Mouse (Mus musculus): ENCODE results near the gene Plcd3. TPM values are rescaled to one million over a fixed set of nuclear protein-coding genes. Genes with fewer than 3 reads are reported as not detected.

The Plcd3 gene
- polyA plus RNA-seq, 1 experiment from 2014 or later, result 13.6 TPM

DNA sequence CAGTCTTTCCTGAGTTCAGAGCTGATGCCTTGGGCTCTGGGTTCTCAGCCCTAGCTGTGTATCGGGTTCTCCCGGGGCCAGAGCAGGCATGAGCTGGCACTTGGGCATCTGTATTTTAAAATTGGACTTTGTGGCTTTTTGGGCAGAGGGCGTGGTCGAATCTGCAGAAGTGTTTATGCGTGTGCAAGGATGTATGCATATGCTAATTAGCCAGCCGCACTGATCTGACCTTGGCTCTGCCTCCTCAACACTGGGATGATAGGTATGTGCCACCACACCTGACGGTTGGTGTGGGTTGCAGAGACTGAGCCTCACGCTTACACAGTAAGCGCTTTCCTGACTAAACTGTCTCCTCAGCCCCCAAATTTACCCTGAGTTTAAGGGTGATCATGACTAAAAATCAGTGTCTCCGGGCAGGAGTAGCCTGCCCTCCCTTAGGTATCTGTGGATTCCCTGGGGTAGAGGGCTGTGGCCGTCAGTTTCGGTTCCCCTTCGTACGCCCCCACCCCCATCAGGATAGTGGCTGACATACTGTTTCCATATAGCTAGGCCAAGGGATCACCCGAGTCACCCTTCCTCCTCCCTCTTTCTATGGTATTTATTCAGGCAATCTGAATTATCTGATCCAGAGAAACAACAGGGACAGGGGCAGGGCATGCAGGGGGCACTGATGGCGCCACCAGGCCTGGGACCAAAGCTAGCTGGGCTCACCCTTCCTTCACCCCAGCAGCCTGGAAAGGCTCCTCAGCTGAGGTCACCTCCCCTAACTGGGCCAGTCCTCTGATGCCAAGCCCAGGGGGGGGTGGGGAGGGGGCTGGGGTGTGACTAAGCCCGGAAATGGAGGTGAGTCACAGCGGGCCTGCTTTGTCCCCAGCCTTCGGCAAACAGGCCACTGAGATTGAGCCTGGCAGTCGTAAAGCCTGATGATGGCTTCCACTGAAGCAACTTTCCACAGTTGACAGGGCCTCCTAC lies 7.3 kb downstream of the Plcd3 start:
- H3K9me3 ChIP-seq (replicated peaks; ENCODE audit: control insufficient read depth, low read length), result no peaks in the 10 kb centered on the region
- H3K4me3 ChIP-seq (ENCODE audit: low read length), result no peak overlapping the region
- no peaks in the 10 kb centered on the region for H3K27me3 ChIP-seq (ENCODE audit: control insufficient read depth, insufficient read depth, low read length)
- H3K4me2 ChIP-seq (ENCODE audit: low read depth, low read length), result no peak overlapping the region
- ATAC-seq (replicated peaks; ENCODE audit: extremely low read depth, insufficient read depth, low FRiP score), result no peak; the same call in 1 of the 2 replicates
- peaks cover 58% of the 10 kb centered on the region for H3K4me1 ChIP-seq (ENCODE audit: control insufficient read depth, insufficient read depth, low read length)
- peak overlapping the region; percentile 56 for H3K27ac ChIP-seq (ENCODE audit: low read length)
- H3K9ac ChIP-seq (ENCODE audit: low read length), result peak overlapping the region; percentile 30
- WGBS, result 61% methylated on average over 20 of the region's 20 CpGs
- H3K36me3 ChIP-seq (ENCODE audit: control insufficient read depth, insufficient read depth), result no peaks in the 10 kb centered on the region

DNA sequence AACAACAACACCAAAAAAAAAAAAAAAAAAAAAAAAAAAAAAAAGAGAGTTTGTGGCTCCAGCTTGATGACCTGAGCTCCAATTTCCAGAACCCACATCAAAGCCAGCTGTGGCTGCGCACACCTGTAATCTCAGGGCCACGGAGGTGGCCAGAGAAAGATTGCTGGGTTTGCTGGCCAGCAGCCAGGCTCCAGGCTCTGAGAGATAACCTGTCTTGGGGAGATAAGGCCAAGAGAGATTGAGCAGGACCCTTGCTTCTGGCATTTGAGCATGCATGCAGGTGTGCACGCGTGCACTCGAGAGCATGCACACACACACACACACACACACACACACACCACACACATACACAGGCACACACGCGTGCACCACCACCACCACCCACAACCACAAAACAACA lies 8.2 kb downstream of the Plcd3 start:
- ATAC-seq (replicated peaks; ENCODE audit: extremely low read depth, insufficient read depth, low FRiP score), result no peak
- H3K27ac ChIP-seq (ENCODE audit: low read length), result no peak overlapping the region
- no peak overlapping the region for H3K4me2 ChIP-seq (ENCODE audit: low read depth, low read length)
- no peak overlapping the region for H3K4me3 ChIP-seq (ENCODE audit: low read length)
- peaks cover 50% of the 10 kb centered on the region for H3K4me1 ChIP-seq (ENCODE audit: control insufficient read depth, insufficient read depth, low read length)
- 66% methylated on average over 7 of the region's 7 CpGs for WGBS
- H3K9ac ChIP-seq (ENCODE audit: low read length), result no peak overlapping the region
- no peaks in the 10 kb centered on the region for H3K9me3 ChIP-seq (replicated peaks; ENCODE audit: control insufficient read depth, low read length)
- H3K27me3 ChIP-seq (ENCODE audit: control insufficient read depth, insufficient read depth, low read length), result no peaks in the 10 kb centered on the region
- H3K36me3 ChIP-seq (ENCODE audit: control insufficient read depth, insufficient read depth), result no peaks in the 10 kb centered on the region

DNA sequence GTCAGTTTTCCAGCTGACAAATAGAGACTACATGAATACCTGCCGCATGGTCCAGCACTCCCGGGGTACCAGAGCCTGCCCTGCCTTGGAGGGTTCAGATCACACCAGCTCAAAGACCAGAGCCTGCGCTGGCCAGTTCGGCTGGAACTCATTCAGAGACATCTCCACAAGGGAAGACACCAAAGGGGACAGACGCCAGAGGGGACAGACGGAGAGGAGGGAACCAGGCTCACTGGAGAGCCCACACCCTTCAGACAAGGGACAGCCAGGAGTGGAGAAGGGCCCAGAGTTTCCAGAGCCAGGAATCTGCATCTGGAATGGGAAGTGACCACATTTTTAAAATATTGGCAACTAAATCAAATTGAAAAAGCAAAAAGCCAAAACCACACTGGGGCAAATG lies 19.8 kb downstream of the Plcd3 start:
- Histone ChIP-seq H3K4me2 (ENCODE audit: low read depth, low read length) (no peak overlapping the region), H3K4me1 (ENCODE audit: control insufficient read depth, insufficient read depth, low read length) (peaks cover 8% of the 10 kb centered on the region), H3K4me3 (ENCODE audit: low read length) (no peak overlapping the region), H3K9me3 (replicated peaks; ENCODE audit: control insufficient read depth, low read length) (no peaks in the 10 kb centered on the region), H3K36me3 (ENCODE audit: control insufficient read depth, insufficient read depth) (peaks cover 14% of the 10 kb centered on the region), H3K27me3 (ENCODE audit: control insufficient read depth, insufficient read depth, low read length) (peaks cover 4% of the 10 kb centered on the region; the same call in 1 of the 2 replicates), H3K9ac (ENCODE audit: low read length) (no peak overlapping the region), H3K27ac (ENCODE audit: low read length) (no peak overlapping the region)
- 75% methylated on average over 6 of the region's 6 CpGs for WGBS
- no peak for ATAC-seq (replicated peaks; ENCODE audit: extremely low read depth, insufficient read depth, low FRiP score)

DNA sequence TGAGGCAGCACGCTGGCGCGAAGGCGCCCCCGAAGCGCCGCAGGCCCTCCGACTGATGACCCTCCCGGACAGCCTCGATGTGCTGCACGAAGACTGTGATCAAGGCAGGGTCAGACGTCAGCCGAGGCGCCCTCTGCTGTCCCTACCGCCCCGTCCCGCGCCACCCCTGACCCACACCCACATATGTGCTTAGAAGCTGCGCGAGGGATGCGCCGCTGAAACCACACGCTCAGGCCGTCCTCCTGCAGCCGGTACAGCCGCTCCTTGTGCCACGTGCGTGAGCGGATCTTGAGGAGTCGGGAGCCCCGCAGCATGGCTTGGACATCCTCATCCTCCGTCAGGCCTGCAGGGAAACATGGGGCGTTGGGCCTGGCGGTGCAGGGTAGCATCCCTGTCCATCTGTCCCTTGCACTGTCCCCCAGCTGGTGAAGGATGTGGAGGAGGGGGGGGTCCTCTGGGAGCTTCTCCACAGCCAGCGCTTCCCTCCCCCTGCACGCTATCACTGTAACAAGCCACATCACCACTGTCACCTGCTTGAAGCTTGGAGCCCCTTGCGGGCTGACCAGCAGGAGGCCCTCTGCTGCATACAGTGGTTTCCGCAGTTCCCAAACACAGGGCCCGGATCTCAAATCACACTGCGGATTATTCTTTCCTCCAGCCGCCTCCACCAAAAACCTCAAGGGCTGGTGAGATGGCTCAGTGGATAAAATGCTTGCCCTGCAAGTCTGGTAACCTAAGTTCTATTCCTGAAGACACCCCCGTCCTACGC lies 21.0 kb downstream of the Plcd3 start:
- Histone ChIP-seq H3K4me3 (ENCODE audit: low read length) (peak overlapping the region; percentile 45), H3K4me1 (ENCODE audit: control insufficient read depth, insufficient read depth, low read length) (peaks cover 12% of the 10 kb centered on the region), H3K36me3 (ENCODE audit: control insufficient read depth, insufficient read depth) (peaks cover 14% of the 10 kb centered on the region), H3K4me2 (ENCODE audit: low read depth, low read length) (peak overlapping the region; percentile 63), H3K27me3 (ENCODE audit: control insufficient read depth, insufficient read depth, low read length) (peaks cover 4% of the 10 kb centered on the region; the same call in 1 of the 2 replicates), H3K9me3 (replicated peaks; ENCODE audit: control insufficient read depth, low read length) (no peaks in the 10 kb centered on the region), H3K9ac (ENCODE audit: low read length) (peak overlapping the region; percentile 44; the same call in 1 of the 2 replicates), H3K27ac (ENCODE audit: low read length) (no peak overlapping the region)
- ATAC-seq (replicated peaks; ENCODE audit: extremely low read depth, insufficient read depth, low FRiP score), result peak; percentile 39
- WGBS, result 8% methylated on average over 43 of the region's 43 CpGs

DNA sequence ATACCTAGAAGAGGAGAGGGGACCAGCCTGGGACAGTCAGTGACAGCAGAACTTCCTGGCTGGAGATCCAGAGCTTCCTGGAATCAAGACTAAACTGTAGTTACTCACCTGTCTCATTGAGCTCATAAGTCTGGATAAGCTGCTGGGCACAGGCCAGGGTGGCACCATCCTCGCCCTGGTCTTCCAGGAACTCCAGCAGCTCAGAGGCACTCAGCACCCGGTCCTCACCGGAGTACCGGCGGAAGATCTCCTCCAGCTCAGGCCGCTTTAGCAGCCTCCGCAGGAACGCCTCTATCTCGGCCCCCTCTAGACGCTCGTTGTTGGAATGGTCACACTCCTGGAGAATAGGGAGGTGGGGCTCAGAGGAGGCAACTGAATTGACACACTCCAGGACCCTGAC lies 23.3 kb downstream of the Plcd3 start:
- no peak for ATAC-seq (replicated peaks; ENCODE audit: extremely low read depth, insufficient read depth, low FRiP score)
- no peak overlapping the region for H3K4me3 ChIP-seq (ENCODE audit: low read length)
- peaks cover 4% of the 10 kb centered on the region; the same call in 1 of the 2 replicates for H3K27me3 ChIP-seq (ENCODE audit: control insufficient read depth, insufficient read depth, low read length)
- no peak overlapping the region for H3K27ac ChIP-seq (ENCODE audit: low read length)
- H3K9ac ChIP-seq (ENCODE audit: low read length), result no peak overlapping the region
- H3K4me1 ChIP-seq (ENCODE audit: control insufficient read depth, insufficient read depth, low read length), result peaks cover 28% of the 10 kb centered on the region
- 71% methylated on average over 11 of the region's 11 CpGs for WGBS
- peaks cover 14% of the 10 kb centered on the region for H3K36me3 ChIP-seq (ENCODE audit: control insufficient read depth, insufficient read depth)
- H3K4me2 ChIP-seq (ENCODE audit: low read depth, low read length), result no peak overlapping the region
- no peaks in the 10 kb centered on the region for H3K9me3 ChIP-seq (replicated peaks; ENCODE audit: control insufficient read depth, low read length)

DNA sequence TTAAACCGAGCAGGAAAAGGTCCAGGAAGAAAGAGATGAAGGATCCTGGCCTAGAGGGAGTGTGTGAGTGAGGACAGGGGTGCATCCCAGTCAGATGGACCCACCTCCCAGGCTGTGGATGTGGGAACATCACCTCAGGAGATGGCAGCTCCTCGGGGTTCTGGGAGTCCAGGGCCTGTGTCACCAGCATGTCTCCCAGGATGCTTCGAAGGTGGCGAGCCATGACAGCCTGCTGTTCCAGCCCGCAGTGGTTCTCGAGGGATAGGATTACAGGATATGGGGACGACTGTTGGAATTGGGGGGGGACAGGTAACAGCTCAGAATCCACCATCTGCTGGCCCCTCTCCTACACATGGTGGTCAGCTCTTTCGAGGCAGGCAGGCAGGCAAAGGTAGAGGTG lies 24.9 kb downstream of the Plcd3 start:
- Histone ChIP-seq H3K27me3 (ENCODE audit: control insufficient read depth, insufficient read depth, low read length) (peaks cover 4% of the 10 kb centered on the region; the same call in 1 of the 2 replicates), H3K9me3 (replicated peaks; ENCODE audit: control insufficient read depth, low read length) (no peaks in the 10 kb centered on the region), H3K36me3 (ENCODE audit: control insufficient read depth, insufficient read depth) (peaks cover 14% of the 10 kb centered on the region), H3K4me2 (ENCODE audit: low read depth, low read length) (no peak overlapping the region), H3K9ac (ENCODE audit: low read length) (no peak overlapping the region), H3K4me1 (ENCODE audit: control insufficient read depth, insufficient read depth, low read length) (peaks cover 28% of the 10 kb centered on the region), H3K4me3 (ENCODE audit: low read length) (no peak overlapping the region), H3K27ac (ENCODE audit: low read length) (no peak overlapping the region)
- WGBS, result 78% methylated on average over 8 of the region's 8 CpGs
- no peak for ATAC-seq (replicated peaks; ENCODE audit: extremely low read depth, insufficient read depth, low FRiP score)

DNA sequence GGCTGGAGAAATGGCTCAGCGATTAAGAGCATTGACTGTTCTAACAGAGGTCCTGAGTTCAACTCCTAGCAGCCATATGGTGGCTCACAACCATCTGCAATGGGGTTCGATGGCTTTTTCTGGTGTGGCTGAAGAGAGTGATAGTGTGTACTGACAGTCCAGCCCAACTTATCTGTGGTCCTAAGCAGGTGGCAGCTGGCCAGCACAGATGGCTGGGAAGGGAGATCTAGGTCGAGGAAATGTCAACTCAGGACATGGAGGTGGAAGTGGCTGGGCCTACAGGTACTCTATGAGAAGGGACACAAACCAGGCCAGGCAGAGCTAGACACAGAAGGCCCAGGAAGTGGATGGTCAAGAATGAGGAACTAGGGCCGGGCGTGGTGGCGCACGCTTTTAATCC lies 25.4 kb downstream of the Plcd3 start:
- Histone ChIP-seq H3K27ac (ENCODE audit: low read length) (no peak overlapping the region), H3K4me2 (ENCODE audit: low read depth, low read length) (no peak overlapping the region), H3K4me1 (ENCODE audit: control insufficient read depth, insufficient read depth, low read length) (peaks cover 27% of the 10 kb centered on the region), H3K27me3 (ENCODE audit: control insufficient read depth, insufficient read depth, low read length) (peaks cover 2% of the 10 kb centered on the region; the same call in 1 of the 2 replicates), H3K9me3 (replicated peaks; ENCODE audit: control insufficient read depth, low read length) (no peaks in the 10 kb centered on the region), H3K9ac (ENCODE audit: low read length) (no peak overlapping the region), H3K36me3 (ENCODE audit: control insufficient read depth, insufficient read depth) (peaks cover 14% of the 10 kb centered on the region), H3K4me3 (ENCODE audit: low read length) (no peak overlapping the region)
- 80% methylated on average over 7 of the region's 7 CpGs for WGBS
- 0 out of 2 replicates have a peak, but pooled peaks have one; percentile 15 for ATAC-seq (replicated peaks; ENCODE audit: extremely low read depth, insufficient read depth, low FRiP score)

DNA sequence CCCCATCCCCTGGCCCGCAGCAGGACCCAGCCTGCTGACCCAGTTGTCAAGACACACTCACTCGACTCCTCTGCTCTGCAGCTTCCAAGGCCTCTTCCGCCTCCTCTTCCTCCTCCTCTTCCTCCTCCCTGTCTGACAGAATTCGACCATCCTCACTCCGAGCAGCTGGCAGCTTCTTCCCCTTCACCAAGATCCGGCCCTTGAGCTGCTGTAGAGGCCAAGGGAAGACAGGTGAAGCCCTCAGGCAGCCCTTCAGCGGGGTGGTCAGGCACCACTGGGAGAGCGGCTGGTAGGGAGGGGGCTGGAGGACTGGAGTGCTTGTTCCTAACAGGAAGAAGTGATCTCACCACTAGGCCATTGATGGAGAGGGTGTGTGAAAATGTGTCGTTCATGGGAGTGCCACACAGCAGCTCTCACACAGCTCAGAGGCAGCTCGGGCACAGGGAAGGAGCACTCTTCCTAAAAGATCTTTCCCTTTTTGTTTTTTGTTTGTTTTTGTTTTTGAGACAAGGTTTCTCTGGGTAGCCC lies 26.6 kb downstream of the Plcd3 start:
- Histone ChIP-seq H3K4me3 (ENCODE audit: low read length) (no peak overlapping the region; the same call in 1 of the 2 replicates), H3K36me3 (ENCODE audit: control insufficient read depth, insufficient read depth) (peaks cover 21% of the 10 kb centered on the region), H3K9ac (ENCODE audit: low read length) (peak overlapping the region; percentile 41; the same call in 1 of the 2 replicates), H3K27me3 (ENCODE audit: control insufficient read depth, insufficient read depth, low read length) (no peaks in the 10 kb centered on the region; the same call in 1 of the 2 replicates), H3K4me1 (ENCODE audit: control insufficient read depth, insufficient read depth, low read length) (peaks cover 20% of the 10 kb centered on the region), H3K9me3 (replicated peaks; ENCODE audit: control insufficient read depth, low read length) (no peaks in the 10 kb centered on the region), H3K27ac (ENCODE audit: low read length) (no peak overlapping the region), H3K4me2 (ENCODE audit: low read depth, low read length) (peak overlapping the region; percentile 28)
- 0 out of 2 replicates have a peak, but pooled peaks have one; percentile 39 for ATAC-seq (replicated peaks; ENCODE audit: extremely low read depth, insufficient read depth, low FRiP score)
- 28% methylated on average over 10 of the region's 10 CpGs for WGBS

Data from heart, embryonic 16.5 days (tissue).